Mouse (Mus musculus): ENCODE results near the gene C8b. TPM values are rescaled to one million over a fixed set of nuclear protein-coding genes. Genes with fewer than 3 reads are reported as not detected.

The C8b gene
- polyA plus RNA-seq, 1 experiment from 2014 or later, result 0.12 TPM

- no peak for ATAC-seq (ENCODE audit: insufficient number of reproducible peaks, low FRiP score, low TSS enrichment, low read depth)
- Histone ChIP-seq H3K4me1 (no peaks in the 10 kb centered on the region), H3K4me2 (replicated peaks) (no peak overlapping the region), H3K36me3 (no peaks in the 10 kb centered on the region), H3K27ac (replicated peaks) (no peak overlapping the region), H3K9ac (no peak overlapping the region), H3K4me3 (replicated peaks) (no peak overlapping the region), H3K9me3 (replicated peaks) (no peaks in the 10 kb centered on the region), H3K27me3 (peaks cover 4% of the 10 kb centered on the region; the same call in 1 of the 2 replicates)
- WGBS, result 87% methylated on average over 8 of the region's 8 CpGs
Measured at GRCm38 (mm10) chr4:104769602-104770001, 3.5 kb downstream of the C8b start.

GRCm38 (mm10) chr4:104770331-104770730 lies 4.2 kb downstream of the C8b start:
- Histone ChIP-seq H3K4me2 (replicated peaks) (no peak overlapping the region), H3K4me1 (no peaks in the 10 kb centered on the region), H3K27me3 (peaks cover 4% of the 10 kb centered on the region; the same call in 1 of the 2 replicates), H3K9ac (no peak overlapping the region), H3K36me3 (no peaks in the 10 kb centered on the region), H3K27ac (replicated peaks) (no peak overlapping the region), H3K4me3 (replicated peaks) (no peak overlapping the region), H3K9me3 (replicated peaks) (no peaks in the 10 kb centered on the region)
- WGBS, result 65% methylated on average over 4 of the region's 4 CpGs
- ATAC-seq (ENCODE audit: insufficient number of reproducible peaks, low FRiP score, low TSS enrichment, low read depth), result no peak

GRCm38 (mm10) chr4:104775601-104776000 lies 9.5 kb downstream of the C8b start:
- Histone ChIP-seq H3K27me3 (no peaks in the 10 kb centered on the region), H3K9ac (no peak overlapping the region), H3K4me2 (replicated peaks) (no peak overlapping the region), H3K4me3 (replicated peaks) (no peak overlapping the region), H3K9me3 (replicated peaks) (no peaks in the 10 kb centered on the region), H3K27ac (replicated peaks) (no peak overlapping the region), H3K36me3 (no peaks in the 10 kb centered on the region), H3K4me1 (no peaks in the 10 kb centered on the region)
- 50% methylated on average over 3 of the region's 3 CpGs for WGBS
- no peak for ATAC-seq (ENCODE audit: insufficient number of reproducible peaks, low FRiP score, low TSS enrichment, low read depth)

GRCm38 (mm10) chr4:104779460-104779859 lies 13.3 kb downstream of the C8b start:
- H3K27ac ChIP-seq (replicated peaks), result no peak overlapping the region
- 86% methylated on average over 5 of the region's 5 CpGs for WGBS
- no peak for ATAC-seq (ENCODE audit: insufficient number of reproducible peaks, low FRiP score, low TSS enrichment, low read depth)
- H3K9ac ChIP-seq, result no peak overlapping the region
- H3K9me3 ChIP-seq (replicated peaks), result no peaks in the 10 kb centered on the region
- H3K36me3 ChIP-seq, result no peaks in the 10 kb centered on the region
- H3K4me2 ChIP-seq (replicated peaks), result no peak overlapping the region
- no peak overlapping the region for H3K4me3 ChIP-seq (replicated peaks)
- no peaks in the 10 kb centered on the region for H3K27me3 ChIP-seq
- no peaks in the 10 kb centered on the region for H3K4me1 ChIP-seq

GRCm38 (mm10) chr4:104781441-104781840 lies 15.3 kb downstream of the C8b start:
- Histone ChIP-seq H3K36me3 (no peaks in the 10 kb centered on the region), H3K4me2 (replicated peaks) (no peak overlapping the region), H3K9me3 (replicated peaks) (no peaks in the 10 kb centered on the region), H3K9ac (no peak overlapping the region), H3K4me1 (no peaks in the 10 kb centered on the region), H3K27me3 (no peaks in the 10 kb centered on the region), H3K4me3 (replicated peaks) (no peak overlapping the region), H3K27ac (replicated peaks) (no peak overlapping the region)
- WGBS, result 83% methylated on average over 3 of the region's 3 CpGs
- ATAC-seq (ENCODE audit: insufficient number of reproducible peaks, low FRiP score, low TSS enrichment, low read depth), result no peak

- WGBS, result 74% methylated on average over 4 of the region's 4 CpGs
- Histone ChIP-seq H3K36me3 (no peaks in the 10 kb centered on the region), H3K9me3 (replicated peaks) (no peaks in the 10 kb centered on the region), H3K4me2 (replicated peaks) (no peak overlapping the region), H3K27me3 (no peaks in the 10 kb centered on the region), H3K9ac (no peak overlapping the region), H3K27ac (replicated peaks) (no peak overlapping the region), H3K4me1 (no peaks in the 10 kb centered on the region), H3K4me3 (replicated peaks) (no peak overlapping the region)
- no peak for ATAC-seq (ENCODE audit: insufficient number of reproducible peaks, low FRiP score, low TSS enrichment, low read depth)
Measured at GRCm38 (mm10) chr4:104782346-104782745, 16.2 kb downstream of the C8b start.

- no peak for ATAC-seq (ENCODE audit: insufficient number of reproducible peaks, low FRiP score, low TSS enrichment, low read depth)
- Histone ChIP-seq H3K27ac (replicated peaks) (no peak overlapping the region), H3K36me3 (no peaks in the 10 kb centered on the region), H3K9ac (no peak overlapping the region), H3K4me1 (no peaks in the 10 kb centered on the region), H3K27me3 (no peaks in the 10 kb centered on the region), H3K4me2 (replicated peaks) (no peak overlapping the region), H3K9me3 (replicated peaks) (no peaks in the 10 kb centered on the region), H3K4me3 (replicated peaks) (no peak overlapping the region)
- 87% methylated on average over 4 of the region's 4 CpGs for WGBS
Measured at GRCm38 (mm10) chr4:104792111-104792510, 26.0 kb downstream of the C8b start.

GRCm38 (mm10) chr4:104798951-104799350 lies 32.8 kb downstream of the C8b start:
- Histone ChIP-seq H3K4me2 (replicated peaks) (no peak overlapping the region), H3K9ac (no peak overlapping the region), H3K27ac (replicated peaks) (no peak overlapping the region), H3K4me1 (no peaks in the 10 kb centered on the region), H3K4me3 (replicated peaks) (no peak overlapping the region), H3K9me3 (replicated peaks) (no peaks in the 10 kb centered on the region), H3K36me3 (no peaks in the 10 kb centered on the region), H3K27me3 (no peaks in the 10 kb centered on the region)
- ATAC-seq (ENCODE audit: insufficient number of reproducible peaks, low FRiP score, low TSS enrichment, low read depth), result no peak
- WGBS, result 74% methylated on average over 9 of the region's 9 CpGs

- Histone ChIP-seq H3K27ac (replicated peaks) (no peak overlapping the region), H3K4me3 (replicated peaks) (no peak overlapping the region), H3K36me3 (no peaks in the 10 kb centered on the region), H3K4me1 (no peaks in the 10 kb centered on the region), H3K9ac (no peak overlapping the region), H3K4me2 (replicated peaks) (no peak overlapping the region), H3K9me3 (replicated peaks) (no peaks in the 10 kb centered on the region), H3K27me3 (no peaks in the 10 kb centered on the region)
- WGBS, result 86% methylated on average over 3 of the region's 3 CpGs
- ATAC-seq (ENCODE audit: insufficient number of reproducible peaks, low FRiP score, low TSS enrichment, low read depth), result no peak
Measured at GRCm38 (mm10) chr4:104801625-104802024, 35.5 kb downstream of the C8b start.

- 75% methylated on average over 4 of the region's 4 CpGs for WGBS
- H3K9me3 ChIP-seq (replicated peaks), result no peaks in the 10 kb centered on the region
- H3K27me3 ChIP-seq, result no peaks in the 10 kb centered on the region
- no peak for ATAC-seq (ENCODE audit: insufficient number of reproducible peaks, low FRiP score, low TSS enrichment, low read depth)
- no peaks in the 10 kb centered on the region for H3K4me1 ChIP-seq
- H3K9ac ChIP-seq, result no peak overlapping the region
- no peaks in the 10 kb centered on the region for H3K36me3 ChIP-seq
- no peak overlapping the region for H3K27ac ChIP-seq (replicated peaks)
- H3K4me3 ChIP-seq (replicated peaks), result no peak overlapping the region
- H3K4me2 ChIP-seq (replicated peaks), result no peak overlapping the region
Measured at GRCm38 (mm10) chr4:104804100-104804499, 38.0 kb downstream of the C8b start.

- Histone ChIP-seq H3K9me3 (replicated peaks) (no peaks in the 10 kb centered on the region), H3K36me3 (no peaks in the 10 kb centered on the region), H3K4me2 (replicated peaks) (no peak overlapping the region), H3K27me3 (no peaks in the 10 kb centered on the region), H3K27ac (replicated peaks) (no peak overlapping the region), H3K4me3 (replicated peaks) (no peak overlapping the region), H3K4me1 (no peaks in the 10 kb centered on the region), H3K9ac (no peak overlapping the region)
- WGBS, result 67% methylated on average over 19 of the region's 19 CpGs
- ATAC-seq (ENCODE audit: insufficient number of reproducible peaks, low FRiP score, low TSS enrichment, low read depth), result no peak
Measured at GRCm38 (mm10) chr4:104805414-104806257, 39.5 kb downstream of the C8b start.
